Mouse (Mus musculus) erythroblast, adult 5-6 weeks (primary cell): ENCODE measurements around the gene Epb41l3. TPM values are rescaled to one million over a fixed set of nuclear protein-coding genes. Genes with fewer than 3 reads are reported as not detected.

Source experiments
- ATAC-seq: replicated peaks from 2 replicates; pipeline ENCODE4 v1.8.0; 2016; ENCODE audit warnings: moderate number of reproducible peaks, mild to moderate bottlenecking, moderate TSS enrichment, inconsistent platforms; ENCODE audit not compliant: poor library complexity, low FRiP score, severe bottlenecking
- total RNA-seq, 2 experiments: library from RNA; stranded (forward) in 1 of 2; stranded (reverse) in 1 of 2; fragments of 150-400 nt in 1 of 2; fragments of 200-764, 138-1000 nt in 1 of 2; gene quantifications; 2 replicates each; pipeline versions ENCODE4 v1.2.3 to v1.2.4; 2015 to 2017; ENCODE audit warnings: low replicate concordance in 2 of 2

Epb41l3 gene
- total RNA-seq, 2 experiments from 2014 or later, result 3.6 to 6.5 TPM

DNA sequence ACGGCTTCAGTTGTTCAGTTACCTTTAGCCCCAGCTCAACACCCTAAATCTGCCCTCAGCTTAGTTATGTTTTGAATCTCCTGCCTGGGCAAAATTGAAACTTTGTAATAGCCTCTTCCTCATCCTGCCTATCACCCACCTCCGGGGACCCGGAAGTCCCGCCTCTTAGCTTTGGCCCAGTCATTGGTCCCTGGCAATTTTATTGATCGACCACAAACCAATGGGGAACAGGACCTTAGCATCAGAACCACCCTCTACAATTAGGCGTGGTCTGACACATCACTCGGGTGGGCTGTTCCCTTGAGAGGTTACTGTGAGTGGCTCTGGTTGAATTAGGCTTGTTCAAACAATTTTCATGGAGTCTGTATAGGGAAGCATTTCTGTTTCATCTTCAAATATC, 150.5 kb downstream of the Epb41l3 start:
- no peak for ATAC-seq

GRCm38 (mm10) chr17:69227426-69228014, 152.0 kb downstream of the Epb41l3 start:
- no peak for ATAC-seq

GRCm38 (mm10) chr17:69229451-69229850, 154.0 kb downstream of the Epb41l3 start:
- ATAC-seq, result no peak

GRCm38 (mm10) chr17:69230131-69230621, 154.7 kb downstream of the Epb41l3 start:
- ATAC-seq, result no peak

- ATAC-seq, result no peak
Measured at GRCm38 (mm10) chr17:69231360-69231759, 155.9 kb downstream of the Epb41l3 start.

DNA sequence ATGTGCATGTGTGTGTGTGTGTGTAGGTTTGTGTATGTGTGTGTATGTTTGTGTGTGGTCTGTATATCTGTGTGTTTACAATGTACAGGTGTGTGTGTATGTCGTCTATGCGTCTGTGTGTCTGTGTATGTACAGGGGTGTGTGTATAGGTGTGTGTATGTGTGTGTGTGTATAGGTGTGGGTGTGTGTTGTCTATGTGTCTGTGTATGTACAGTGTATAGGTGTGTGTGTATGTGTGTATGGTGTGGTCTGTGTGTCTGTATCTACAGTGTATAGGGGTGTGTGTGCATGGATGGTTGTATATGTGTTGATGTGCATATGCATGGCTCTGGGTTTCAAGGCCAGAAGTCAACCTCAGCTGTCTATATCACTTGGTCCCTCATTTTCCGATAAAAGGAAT, 161.7 kb downstream of the Epb41l3 start:
- ATAC-seq, result no peak

DNA sequence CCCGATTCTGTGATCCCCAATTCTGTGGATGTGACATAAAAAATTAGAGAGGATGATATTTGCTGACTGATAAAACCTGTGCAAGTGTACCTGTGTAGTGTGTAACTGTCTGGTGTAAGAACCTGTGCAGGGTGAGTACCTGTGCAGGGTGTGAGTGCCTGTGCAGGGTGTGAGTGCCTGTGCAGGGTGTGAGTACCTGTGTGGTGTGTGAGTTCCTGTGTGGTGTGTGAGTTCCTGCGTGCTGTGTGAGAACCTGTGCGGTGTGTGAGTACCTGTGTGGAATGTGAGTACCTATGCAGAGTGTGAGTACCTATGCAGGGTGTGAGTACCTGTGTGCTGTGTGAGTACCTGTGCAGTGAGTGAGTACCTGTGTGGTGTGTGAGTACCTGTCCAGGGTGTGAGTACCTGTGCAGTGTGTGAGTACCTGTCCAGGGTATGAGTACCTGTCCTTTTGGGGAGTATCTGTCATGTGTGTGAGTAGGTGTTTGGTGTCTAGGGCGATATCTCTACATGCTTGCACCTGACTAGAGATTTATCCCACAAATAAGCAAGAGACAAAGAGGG, 163.4 kb downstream of the Epb41l3 start:
- ATAC-seq, result no peak

- ATAC-seq, result no peak
Measured at GRCm38 (mm10) chr17:69239423-69239822, 163.9 kb downstream of the Epb41l3 start.

DNA sequence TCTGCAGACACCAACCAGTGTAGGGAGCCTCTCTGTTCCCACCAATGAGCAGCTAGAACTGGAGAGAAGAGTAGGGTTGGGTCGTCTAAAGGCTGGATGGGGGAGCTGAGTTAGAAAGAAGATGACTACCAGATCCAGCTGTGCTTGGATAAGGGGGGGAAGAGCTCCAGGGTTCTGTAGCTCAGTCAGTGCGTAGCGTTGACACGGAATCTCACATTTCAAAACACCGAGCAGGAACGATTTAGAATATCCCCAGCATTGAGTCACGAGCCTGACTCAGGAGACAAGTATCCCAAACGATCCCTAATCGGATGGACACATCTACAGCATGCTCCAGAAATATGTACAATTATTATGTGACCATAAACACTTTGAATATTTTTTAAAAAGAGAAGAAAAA, 180.4 kb downstream of the Epb41l3 start:
- no peak for ATAC-seq

DNA sequence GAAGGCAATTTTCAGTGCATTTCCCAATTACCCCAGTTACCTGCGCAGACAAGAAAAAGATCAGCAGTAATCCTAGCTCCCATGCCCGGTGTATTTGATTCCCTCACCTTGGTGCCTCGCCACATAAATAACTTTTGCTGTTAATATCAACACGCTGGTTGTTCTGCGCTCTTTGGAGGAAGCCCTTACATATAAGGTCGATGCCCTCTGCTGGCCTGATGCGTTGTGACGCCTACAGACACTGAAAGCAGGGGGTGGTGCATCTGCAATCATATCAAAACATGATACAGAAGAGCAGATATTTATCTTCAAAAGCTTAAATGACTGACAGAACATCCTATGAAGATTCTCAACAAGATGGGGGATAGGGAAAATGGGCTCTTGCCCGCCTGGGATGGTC, 181.0 kb downstream of the Epb41l3 start:
- ATAC-seq, result no peak

DNA sequence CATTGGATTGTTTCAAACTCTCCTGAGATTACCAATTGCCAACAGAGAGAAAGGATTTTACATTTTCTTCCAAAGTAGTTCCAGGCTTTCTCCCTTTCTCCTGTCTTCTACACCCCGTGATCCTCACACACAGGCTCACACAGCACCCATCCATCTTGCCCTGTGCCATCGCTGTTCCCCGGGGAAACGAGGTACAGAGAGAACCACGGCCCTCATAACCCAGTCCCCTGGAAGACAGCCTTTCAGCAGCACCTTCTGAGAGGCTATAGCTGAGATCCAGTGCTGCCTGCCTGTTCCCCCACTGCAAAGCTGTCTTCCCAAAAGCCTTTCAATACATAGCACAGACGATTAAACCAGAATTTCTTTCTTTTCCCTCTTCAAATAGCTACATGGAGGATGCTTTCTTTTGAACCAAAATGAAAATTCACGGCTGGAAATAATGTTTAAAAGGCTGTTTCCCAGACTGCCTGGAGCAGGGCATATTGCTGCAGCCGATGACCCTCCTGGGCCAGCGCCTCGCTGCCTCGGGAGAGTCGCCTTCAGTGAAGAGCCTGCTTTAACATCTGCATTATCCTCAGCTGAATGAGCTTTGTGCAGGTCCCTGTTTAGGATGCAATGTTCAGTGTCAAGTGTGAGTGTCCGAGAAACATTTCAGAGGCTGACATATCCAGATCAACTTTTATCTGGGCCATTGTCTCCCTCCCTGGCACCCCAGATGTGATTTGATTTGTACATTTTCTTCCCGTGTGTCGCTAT, 188.5 kb downstream of the Epb41l3 start:
- no peak for ATAC-seq

GRCm38 (mm10) chr17:69265171-69265570, 189.7 kb downstream of the Epb41l3 start:
- ATAC-seq, result no peak

DNA sequence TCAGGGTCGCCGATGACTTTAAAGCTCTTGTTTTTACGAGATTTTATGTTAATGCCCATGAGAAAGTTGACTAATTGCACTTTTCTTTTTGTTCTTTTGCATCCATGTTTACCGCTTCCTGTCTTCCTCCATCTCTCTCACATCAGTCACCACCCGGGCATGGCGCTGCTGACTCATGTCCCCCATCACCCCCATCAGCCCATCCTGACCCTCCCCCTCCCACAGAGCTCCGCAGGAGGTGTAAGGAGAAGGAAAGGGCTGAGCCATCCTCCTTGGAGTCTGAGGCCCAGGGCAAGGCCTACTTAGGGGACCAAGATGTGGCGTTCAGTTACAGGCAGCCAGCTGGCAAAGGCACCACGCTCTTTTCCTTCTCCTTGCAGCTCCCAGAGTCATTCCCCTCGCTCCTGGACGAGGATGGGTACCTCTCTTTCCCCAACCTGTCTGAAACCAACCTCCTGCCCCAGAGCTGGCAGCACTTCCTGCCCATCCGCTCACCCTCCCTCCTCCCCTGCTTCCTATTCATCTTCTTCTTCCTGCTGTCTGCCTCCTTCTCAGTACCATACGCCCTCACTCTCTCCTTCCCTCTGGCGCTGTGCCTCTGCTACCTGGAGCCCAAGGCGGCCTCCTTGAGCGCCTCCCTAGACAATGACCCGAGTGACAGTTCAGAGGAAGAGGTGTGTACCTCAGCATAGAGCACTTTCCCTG, 190.4 kb downstream of the Epb41l3 start:
- no peak for ATAC-seq

GRCm38 (mm10) chr17:69266936-69267335, 191.5 kb downstream of the Epb41l3 start:
- no peak for ATAC-seq

- ATAC-seq, result no peak
Measured at GRCm38 (mm10) chr17:69267526-69267925, 192.0 kb downstream of the Epb41l3 start.

DNA sequence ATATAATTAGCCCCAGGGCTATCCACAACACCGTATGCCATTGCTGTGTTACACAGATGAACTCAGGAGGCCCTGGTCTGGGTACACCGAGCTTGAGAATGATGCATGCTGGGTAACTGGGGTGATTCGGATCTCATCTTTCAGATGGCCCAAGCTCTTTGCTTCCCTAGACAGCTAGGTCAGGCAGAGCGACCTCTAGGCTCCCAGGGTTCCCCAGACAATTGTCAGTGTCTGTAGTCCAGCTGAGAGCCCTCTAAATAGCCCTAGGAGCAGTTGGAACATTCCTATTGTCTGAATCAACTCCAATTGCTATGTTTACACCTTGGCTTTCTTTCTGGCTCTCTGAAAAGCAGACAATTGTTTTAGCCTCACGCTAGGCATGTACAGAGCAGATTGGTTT, 201.9 kb downstream of the Epb41l3 start:
- ATAC-seq, result no peak

DNA sequence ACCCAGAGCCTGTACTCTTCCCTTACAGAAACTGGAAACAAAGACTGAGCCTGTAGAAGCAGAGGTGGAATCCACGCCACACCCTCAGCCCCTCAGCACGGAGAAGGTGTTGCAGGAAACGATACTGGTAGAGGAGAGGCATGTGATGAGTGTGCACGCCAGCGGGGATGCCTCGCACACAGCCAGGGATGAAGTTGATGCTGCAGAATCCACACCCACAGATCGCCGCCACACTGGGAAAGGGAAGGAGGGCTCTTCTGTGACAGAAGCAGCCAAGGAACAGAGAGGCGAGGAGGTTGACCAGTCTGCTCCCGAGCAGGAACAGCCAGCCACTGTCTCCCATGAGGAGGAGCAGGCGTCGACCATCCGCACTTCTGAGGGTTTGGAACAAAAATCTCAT, 209.0 kb downstream of the Epb41l3 start:
- ATAC-seq, result no peak

DNA sequence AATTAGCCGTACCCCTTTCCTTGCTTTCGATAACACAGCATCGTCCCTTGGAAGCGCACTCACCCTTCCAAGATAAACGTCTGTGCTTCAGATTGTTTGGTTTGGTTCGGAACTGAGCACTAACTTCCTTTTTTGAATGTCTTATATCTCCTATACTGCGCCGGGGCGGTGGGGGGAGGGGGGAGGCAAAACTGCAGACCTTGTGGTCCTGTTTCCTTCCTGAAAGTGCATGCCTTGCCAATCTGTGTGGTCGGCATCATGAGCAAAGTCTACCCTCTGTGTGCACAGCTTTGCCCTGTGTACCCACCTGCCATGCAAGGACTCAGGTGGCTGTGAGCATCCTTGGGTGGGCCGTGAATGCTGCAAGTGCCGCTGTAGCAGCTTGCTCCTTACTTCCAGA, 212.6 kb downstream of the Epb41l3 start:
- ATAC-seq, result no peak

GRCm38 (mm10) chr17:69290272-69290671, 214.8 kb downstream of the Epb41l3 start:
- ATAC-seq, result no peak

DNA sequence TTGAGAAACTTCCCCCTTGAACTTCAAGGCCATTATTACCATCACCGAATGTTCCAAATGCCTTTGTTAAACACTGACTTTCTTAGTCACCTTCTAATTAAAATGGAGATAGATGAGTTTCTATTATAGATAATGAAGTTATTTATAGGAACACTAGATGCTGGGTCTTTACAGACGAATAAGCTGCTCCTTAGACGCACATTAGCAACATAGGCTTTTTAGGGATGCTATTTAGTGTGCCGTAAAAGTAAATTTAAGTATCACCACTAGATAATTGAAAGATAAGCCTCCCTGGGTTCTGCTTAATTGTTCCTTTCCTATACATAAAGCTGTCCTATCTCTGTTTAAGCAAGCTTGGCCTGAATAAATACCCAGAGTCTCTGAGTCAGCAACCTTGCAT, 226.1 kb downstream of the Epb41l3 start:
- ATAC-seq, result no peak
